Mouse (Mus musculus): ENCODE data around the gene Olfr1158. TPM values are rescaled to one million over a fixed set of nuclear protein-coding genes. Genes with fewer than 3 reads are reported as not detected.

Gene Olfr1158
- not detected for polyA plus RNA-seq (2014; fragmentation: Illumina TruSeq; extraction: RNeasy Lipid Tissue Mini Kit (QIAGEN cat#74804); ENCODE audit: low read depth, low replicate concordance)

GRCm38 (mm10) chr2:87989813-87990212 is at the start of gene Olfr1158:
TSS of gene Olfr1158 (plus strand) at chr2:87990113.

GRCm38 (mm10) chr2:87945037-87945436 is 44.9 kb upstream of the Olfr1158 start, which contains the start of gene Olfr1155:
TSS of gene Olfr1155 (minus strand) at chr2:87945137.

GRCm38 (mm10) chr2:87953000-87953399 is 36.9 kb upstream of the Olfr1158 start, which contains the start of gene Olfr1156:
TSS of gene Olfr1156 (minus strand) at chr2:87953100.

GRCm38 (mm10) chr2:87968199-87968598 is 21.7 kb upstream of the Olfr1158 start, which contains the start of gene Olfr1157:
TSS of gene Olfr1157 (minus strand) at chr2:87968299.

GRCm38 (mm10) chr2:87974563-87974962 is 15.3 kb upstream of the Olfr1158 start, which contains the start of gene Olfr74:
TSS of gene Olfr74 (minus strand) at chr2:87974663.

GRCm38 (mm10) chr2:88007515-88008318 is 17.8 kb downstream of the Olfr1158 start, which contains the start of gene Olfr1160:
TSS of gene Olfr1160 (minus strand) at chr2:88008268.

GRCm38 (mm10) chr2:88022474-88022873 is 32.6 kb downstream of the Olfr1158 start, which contains the start of gene Olfr1161:
TSS of gene Olfr1161 (plus strand) at chr2:88022774.

GRCm38 (mm10) chr2:88037599-88037998 is 47.7 kb downstream of the Olfr1158 start, which contains the start of gene Olfr73:
TSS of gene Olfr73 (minus strand) at chr2:88037699.

Other genes starting within 250 kb of the Olfr1158 start
- not detected for gene Olfr1140, start 246.4 kb upstream of the Olfr1158 start, polyA plus RNA-seq (2014; fragmentation: Illumina TruSeq; extraction: RNeasy Lipid Tissue Mini Kit (QIAGEN cat#74804); ENCODE audit: low read depth, low replicate concordance)
- gene Olfr1141, start 236.1 kb upstream of the Olfr1158 start, polyA plus RNA-seq (2014; fragmentation: Illumina TruSeq; extraction: RNeasy Lipid Tissue Mini Kit (QIAGEN cat#74804); ENCODE audit: low read depth, low replicate concordance): not detected
- gene Olfr152, start 210.6 kb upstream of the Olfr1158 start, polyA plus RNA-seq (2014; fragmentation: Illumina TruSeq; extraction: RNeasy Lipid Tissue Mini Kit (QIAGEN cat#74804); ENCODE audit: low read depth, low replicate concordance): not detected
- not detected for gene Olfr1143, start 189.5 kb upstream of the Olfr1158 start, polyA plus RNA-seq (2014; fragmentation: Illumina TruSeq; extraction: RNeasy Lipid Tissue Mini Kit (QIAGEN cat#74804); ENCODE audit: low read depth, low replicate concordance)
- not detected for gene Olfr1145, start 180.3 kb upstream of the Olfr1158 start, polyA plus RNA-seq (2014; fragmentation: Illumina TruSeq; extraction: RNeasy Lipid Tissue Mini Kit (QIAGEN cat#74804); ENCODE audit: low read depth, low replicate concordance)
- gene Olfr1148, start 159.6 kb upstream of the Olfr1158 start, polyA plus RNA-seq (2014; fragmentation: Illumina TruSeq; extraction: RNeasy Lipid Tissue Mini Kit (QIAGEN cat#74804); ENCODE audit: low read depth, low replicate concordance): not detected
- not detected for gene Olfr1150-ps1, start 146.1 kb upstream of the Olfr1158 start, polyA plus RNA-seq (2014; fragmentation: Illumina TruSeq; extraction: RNeasy Lipid Tissue Mini Kit (QIAGEN cat#74804); ENCODE audit: low read depth, low replicate concordance)
- gene Olfr1151, start 134.3 kb upstream of the Olfr1158 start, polyA plus RNA-seq (2014; fragmentation: Illumina TruSeq; extraction: RNeasy Lipid Tissue Mini Kit (QIAGEN cat#74804); ENCODE audit: low read depth, low replicate concordance): not detected
- not detected for gene Olfr1152, start 123.6 kb upstream of the Olfr1158 start, polyA plus RNA-seq (2014; fragmentation: Illumina TruSeq; extraction: RNeasy Lipid Tissue Mini Kit (QIAGEN cat#74804); ENCODE audit: low read depth, low replicate concordance)
- not detected for gene Olfr1153, start 95.2 kb upstream of the Olfr1158 start, polyA plus RNA-seq (2014; fragmentation: Illumina TruSeq; extraction: RNeasy Lipid Tissue Mini Kit (QIAGEN cat#74804); ENCODE audit: low read depth, low replicate concordance)
- gene Olfr1154, start 84.9 kb upstream of the Olfr1158 start, polyA plus RNA-seq (2014; fragmentation: Illumina TruSeq; extraction: RNeasy Lipid Tissue Mini Kit (QIAGEN cat#74804); ENCODE audit: low read depth, low replicate concordance): not detected
- not detected for gene Olfr1155, start 45.0 kb upstream of the Olfr1158 start, polyA plus RNA-seq (2014; fragmentation: Illumina TruSeq; extraction: RNeasy Lipid Tissue Mini Kit (QIAGEN cat#74804); ENCODE audit: low read depth, low replicate concordance)
- not detected for gene Olfr1156, start 37.0 kb upstream of the Olfr1158 start, polyA plus RNA-seq (2014; fragmentation: Illumina TruSeq; extraction: RNeasy Lipid Tissue Mini Kit (QIAGEN cat#74804); ENCODE audit: low read depth, low replicate concordance)
- not detected for gene Olfr1157, start 21.8 kb upstream of the Olfr1158 start, polyA plus RNA-seq (2014; fragmentation: Illumina TruSeq; extraction: RNeasy Lipid Tissue Mini Kit (QIAGEN cat#74804); ENCODE audit: low read depth, low replicate concordance)
- not detected for gene Olfr74, start 15.4 kb upstream of the Olfr1158 start, polyA plus RNA-seq (2014; fragmentation: Illumina TruSeq; extraction: RNeasy Lipid Tissue Mini Kit (QIAGEN cat#74804); ENCODE audit: low read depth, low replicate concordance)
- gene Olfr1160, start 18.2 kb downstream of the Olfr1158 start, polyA plus RNA-seq (2014; fragmentation: Illumina TruSeq; extraction: RNeasy Lipid Tissue Mini Kit (QIAGEN cat#74804); ENCODE audit: low read depth, low replicate concordance): not detected
- not detected for gene Olfr1161, start 32.7 kb downstream of the Olfr1158 start, polyA plus RNA-seq (2014; fragmentation: Illumina TruSeq; extraction: RNeasy Lipid Tissue Mini Kit (QIAGEN cat#74804); ENCODE audit: low read depth, low replicate concordance)
- not detected for gene Olfr73, start 47.6 kb downstream of the Olfr1158 start, polyA plus RNA-seq (2014; fragmentation: Illumina TruSeq; extraction: RNeasy Lipid Tissue Mini Kit (QIAGEN cat#74804); ENCODE audit: low read depth, low replicate concordance)
- gene Olfr1162, start 61.0 kb downstream of the Olfr1158 start, polyA plus RNA-seq (2014; fragmentation: Illumina TruSeq; extraction: RNeasy Lipid Tissue Mini Kit (QIAGEN cat#74804); ENCODE audit: low read depth, low replicate concordance): not detected
- not detected for gene Olfr1163, start 81.7 kb downstream of the Olfr1158 start, polyA plus RNA-seq (2014; fragmentation: Illumina TruSeq; extraction: RNeasy Lipid Tissue Mini Kit (QIAGEN cat#74804); ENCODE audit: low read depth, low replicate concordance)
- gene Olfr1164, start 103.9 kb downstream of the Olfr1158 start, polyA plus RNA-seq (2014; fragmentation: Illumina TruSeq; extraction: RNeasy Lipid Tissue Mini Kit (QIAGEN cat#74804); ENCODE audit: low read depth, low replicate concordance): not detected
- not detected for gene Olfr1166, start 138.2 kb downstream of the Olfr1158 start, polyA plus RNA-seq (2014; fragmentation: Illumina TruSeq; extraction: RNeasy Lipid Tissue Mini Kit (QIAGEN cat#74804); ENCODE audit: low read depth, low replicate concordance)
- not detected for gene Olfr1167, start 165.1 kb downstream of the Olfr1158 start, polyA plus RNA-seq (2014; fragmentation: Illumina TruSeq; extraction: RNeasy Lipid Tissue Mini Kit (QIAGEN cat#74804); ENCODE audit: low read depth, low replicate concordance)
- not detected for gene Olfr1168, start 191.8 kb downstream of the Olfr1158 start, polyA plus RNA-seq (2014; fragmentation: Illumina TruSeq; extraction: RNeasy Lipid Tissue Mini Kit (QIAGEN cat#74804); ENCODE audit: low read depth, low replicate concordance)
- gene Olfr1170, start 238.2 kb downstream of the Olfr1158 start, polyA plus RNA-seq (2014; fragmentation: Illumina TruSeq; extraction: RNeasy Lipid Tissue Mini Kit (QIAGEN cat#74804); ENCODE audit: low read depth, low replicate concordance): not detected

Measured in kidney, adult 10 weeks (tissue).